Mouse (Mus musculus): ENCODE results near the gene Slc35g2. TPM values are rescaled to one million over a fixed set of nuclear protein-coding genes. Genes with fewer than 3 reads are reported as not detected.

Slc35g2 gene
- under 1 TPM; 0.48 to 0.77 (median 0.51) TPM for total RNA-seq (2022)

DNA sequence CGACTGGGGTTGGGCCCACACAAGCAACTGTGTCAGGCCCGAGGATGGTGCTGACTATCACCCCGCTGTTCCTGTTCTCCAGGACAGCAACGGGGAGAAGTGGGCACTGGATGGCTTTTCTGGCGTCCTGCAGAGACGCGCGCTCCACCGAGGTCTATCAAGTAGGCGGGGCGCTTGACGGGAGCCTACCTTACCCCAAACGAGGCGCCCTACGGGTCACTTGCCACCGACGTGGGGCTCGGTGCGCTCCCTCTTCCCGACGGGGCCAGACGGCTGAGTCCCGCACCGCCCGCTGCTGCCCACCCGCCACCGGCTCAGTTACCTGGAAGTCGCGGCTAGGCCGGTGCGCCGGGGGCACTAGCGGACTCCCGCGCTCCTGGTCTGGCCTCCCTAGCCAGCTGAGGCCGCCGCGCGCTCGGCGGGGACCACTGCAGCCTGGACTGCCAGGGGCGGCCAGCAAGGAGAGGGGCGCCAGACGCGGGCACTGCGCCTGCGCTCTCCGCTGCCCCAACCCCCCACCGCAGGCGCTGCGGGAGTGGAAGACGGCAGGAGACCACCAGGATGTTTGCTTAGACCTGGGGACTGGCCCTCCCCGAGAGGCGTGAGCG is at the start of gene Slc35g2:
Slc35g2 (minus strand) TSS at position 465 of the 608 bp plus-strand sequence.
- DNase-seq (ENCODE audit: low spot score in 2 of 2), result no peak

GRCm38 (mm10) chr9:100616947-100617346 is 46.1 kb upstream of the Slc35g2 start:
- no peak for DNase-seq (ENCODE audit: low spot score in 2 of 2)

DNA sequence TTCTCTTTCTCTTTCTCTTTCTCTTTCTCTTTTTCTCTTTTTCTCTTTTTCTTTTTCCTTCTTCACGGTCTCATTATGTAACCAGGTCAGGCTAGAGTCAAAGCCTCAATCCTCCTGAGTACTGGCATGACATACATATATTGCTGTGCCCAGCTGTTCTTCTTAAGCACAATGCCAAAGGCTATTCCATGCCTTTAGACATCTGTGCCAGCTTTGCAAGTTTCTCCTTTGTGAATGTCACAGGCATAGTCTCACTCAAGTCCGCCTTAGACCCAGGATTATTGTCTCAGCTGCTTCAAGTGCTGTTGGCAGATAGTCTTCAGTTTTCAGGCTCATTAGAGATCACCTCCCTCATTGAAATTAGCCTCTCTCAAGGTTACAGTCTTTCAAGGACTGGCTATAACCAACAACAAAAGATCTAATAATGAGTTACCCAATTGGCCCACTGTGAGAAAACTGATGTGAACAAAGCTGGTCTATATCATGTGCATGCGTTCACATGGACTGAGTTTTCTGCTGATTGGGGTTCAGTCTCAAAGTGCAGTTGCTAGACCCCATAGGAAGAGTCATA is 42.7 kb upstream of the Slc35g2 start:
- no peak for DNase-seq (ENCODE audit: low spot score in 2 of 2)

- no peak for DNase-seq (ENCODE audit: low spot score in 2 of 2)
Measured at GRCm38 (mm10) chr9:100605985-100606554, 35.2 kb upstream of the Slc35g2 start.

GRCm38 (mm10) chr9:100605522-100605921 is 34.6 kb upstream of the Slc35g2 start:
- no peak for DNase-seq (ENCODE audit: low spot score in 2 of 2)

- no peak for DNase-seq (ENCODE audit: low spot score in 2 of 2)
Measured at GRCm38 (mm10) chr9:100603156-100603555, 32.3 kb upstream of the Slc35g2 start.

DNA sequence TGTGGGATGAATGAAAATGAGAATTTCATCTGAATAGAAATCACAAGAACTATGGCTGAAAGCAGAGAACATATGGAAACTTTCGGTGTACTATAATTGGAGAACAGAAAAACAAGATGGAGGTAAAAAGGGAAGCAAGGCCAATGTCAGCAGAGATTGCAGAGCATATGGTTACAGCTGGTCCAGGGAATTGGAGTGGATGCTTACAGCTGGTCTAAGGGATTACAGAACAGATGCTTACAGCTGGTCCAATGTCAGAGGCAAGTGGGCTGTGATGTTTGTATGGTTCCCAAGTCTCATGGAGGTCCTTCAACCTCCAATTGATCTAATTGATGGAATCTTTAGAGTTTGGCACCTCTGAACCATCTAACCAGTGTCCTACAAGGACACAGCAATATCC is 31.2 kb upstream of the Slc35g2 start:
- DNase-seq (ENCODE audit: low spot score in 2 of 2), result no peak

DNA sequence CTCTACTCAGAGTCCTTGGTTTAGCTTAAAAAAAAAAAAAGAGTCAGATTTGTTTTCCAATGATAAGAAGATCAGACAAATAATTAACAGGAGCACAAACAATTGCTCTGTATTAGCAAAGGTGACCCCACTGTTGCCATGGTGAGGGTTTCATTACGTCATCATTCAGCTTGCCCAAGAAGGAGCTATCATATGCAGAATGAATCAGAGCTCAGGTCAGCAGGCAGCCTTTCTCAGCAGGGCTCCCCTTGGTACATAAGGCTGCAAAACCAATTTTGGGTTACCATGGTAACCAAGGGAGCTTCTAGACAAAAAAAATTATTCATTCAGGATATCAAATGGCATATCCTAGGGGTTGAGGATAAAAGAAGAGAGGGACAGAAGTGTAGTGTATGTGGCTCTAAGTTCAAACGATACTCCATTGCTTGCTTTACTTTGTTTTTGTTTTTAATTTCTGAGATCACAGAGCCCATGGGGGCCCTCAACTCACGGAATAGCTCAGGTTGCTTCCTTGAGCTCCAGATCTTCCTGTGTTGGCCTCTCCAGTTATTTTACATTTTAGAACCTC is 29.0 kb upstream of the Slc35g2 start:
- DNase-seq (ENCODE audit: low spot score in 2 of 2), result no peak

- no peak for DNase-seq (ENCODE audit: low spot score in 2 of 2)
Measured at GRCm38 (mm10) chr9:100597546-100597945, 26.7 kb upstream of the Slc35g2 start, which contains the start of gene Stag1. Gene Stag1, plus strand, starts transcription at chr9:100597798.

DNA sequence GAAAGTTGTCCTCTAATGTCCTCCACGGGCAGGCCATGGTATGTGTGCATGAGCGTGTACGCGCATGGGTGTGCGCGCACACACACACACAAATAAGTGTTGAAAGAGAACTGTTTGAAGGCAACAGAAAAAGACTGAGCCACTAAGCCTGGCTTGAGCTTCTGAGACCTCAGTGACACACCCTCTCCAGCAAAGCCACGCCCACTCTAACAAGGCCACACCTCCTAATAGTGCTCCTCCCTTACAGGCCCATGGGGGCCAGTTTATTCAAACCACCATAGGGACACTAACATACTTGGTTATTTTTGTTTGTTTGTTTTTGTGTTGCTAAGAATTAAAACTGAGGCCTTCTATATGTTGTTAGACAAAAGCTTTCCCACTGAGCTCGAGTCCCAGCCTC is 25.4 kb upstream of the Slc35g2 start:
- no peak for DNase-seq (ENCODE audit: low spot score in 2 of 2)

DNA sequence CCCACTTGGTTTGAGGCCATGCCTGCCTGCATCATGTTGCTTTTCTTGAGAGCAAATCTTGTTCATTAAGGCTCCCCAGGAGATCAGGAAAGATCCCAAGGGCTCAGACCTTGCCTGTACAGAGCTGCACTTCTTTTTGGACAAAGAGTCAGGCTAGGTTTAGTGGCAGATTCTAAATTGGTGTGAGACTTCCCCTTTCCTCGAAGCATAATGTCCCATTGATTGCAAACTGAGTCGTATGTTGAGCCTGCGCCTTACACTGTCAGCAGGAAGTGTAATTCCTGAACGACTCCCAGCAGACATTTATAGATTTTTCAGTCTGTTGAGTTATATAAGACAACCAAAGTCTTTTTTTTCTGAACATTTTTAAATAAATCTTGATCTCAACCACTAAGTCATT is 19.6 kb upstream of the Slc35g2 start:
- DNase-seq (ENCODE audit: low spot score in 2 of 2), result no peak

- no peak for DNase-seq (ENCODE audit: low spot score in 2 of 2)
Measured at GRCm38 (mm10) chr9:100584031-100584430, 13.1 kb upstream of the Slc35g2 start.

- DNase-seq (ENCODE audit: low spot score in 2 of 2), result no peak
Measured at GRCm38 (mm10) chr9:100582883-100583575, 12.1 kb upstream of the Slc35g2 start.

DNA sequence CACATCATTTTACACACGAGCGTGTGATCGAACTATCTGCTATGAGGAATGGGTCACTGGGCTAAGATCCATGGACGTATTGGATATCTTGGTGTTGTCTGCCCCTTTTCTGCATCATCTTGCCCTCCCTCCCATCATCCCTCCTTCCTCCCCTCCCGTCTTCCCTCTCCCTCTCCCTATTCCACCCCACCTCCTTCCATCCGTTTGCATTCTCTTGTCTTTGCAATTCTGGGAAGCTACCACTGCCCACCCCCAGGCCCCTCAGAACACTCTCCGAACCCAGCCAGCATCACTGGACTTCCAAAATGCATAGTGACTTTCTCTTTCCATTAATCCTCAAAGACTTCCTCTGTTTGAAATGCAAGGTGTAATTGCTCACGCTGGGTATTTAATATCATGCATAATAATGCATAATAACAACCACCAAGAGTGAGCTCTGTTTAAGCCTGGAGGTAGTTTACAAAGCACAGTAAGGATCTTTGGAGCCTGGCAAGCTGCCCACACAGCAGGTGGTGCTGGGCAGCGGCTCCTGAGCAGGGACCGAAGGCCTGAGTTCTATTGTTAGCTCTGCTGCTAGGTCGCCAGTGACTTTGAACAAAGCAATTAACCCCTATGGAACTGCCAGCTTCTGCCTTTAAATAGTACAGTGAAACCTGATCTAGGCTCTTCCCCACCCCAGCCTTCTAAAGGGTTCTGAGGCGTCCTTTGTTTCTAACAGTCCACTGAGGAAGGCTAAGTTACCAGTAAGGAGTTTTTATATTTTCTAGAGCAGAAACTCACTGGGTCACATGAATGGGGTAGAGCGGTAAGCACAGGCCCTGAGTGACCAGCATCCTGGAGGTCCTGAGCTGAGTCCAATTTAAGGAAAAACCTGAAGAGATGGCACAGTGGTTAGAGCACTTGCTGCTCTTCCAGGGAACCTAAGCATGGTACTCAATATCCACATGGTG is 10.9 kb upstream of the Slc35g2 start:
- no peak for DNase-seq (ENCODE audit: low spot score in 2 of 2)

- DNase-seq (ENCODE audit: low spot score in 2 of 2), result no peak
Measured at GRCm38 (mm10) chr9:100580196-100580740, 9.4 kb upstream of the Slc35g2 start.

- DNase-seq (ENCODE audit: low spot score in 2 of 2), result no peak
Measured at GRCm38 (mm10) chr9:100573942-100574341, 3.1 kb upstream of the Slc35g2 start.

DNA sequence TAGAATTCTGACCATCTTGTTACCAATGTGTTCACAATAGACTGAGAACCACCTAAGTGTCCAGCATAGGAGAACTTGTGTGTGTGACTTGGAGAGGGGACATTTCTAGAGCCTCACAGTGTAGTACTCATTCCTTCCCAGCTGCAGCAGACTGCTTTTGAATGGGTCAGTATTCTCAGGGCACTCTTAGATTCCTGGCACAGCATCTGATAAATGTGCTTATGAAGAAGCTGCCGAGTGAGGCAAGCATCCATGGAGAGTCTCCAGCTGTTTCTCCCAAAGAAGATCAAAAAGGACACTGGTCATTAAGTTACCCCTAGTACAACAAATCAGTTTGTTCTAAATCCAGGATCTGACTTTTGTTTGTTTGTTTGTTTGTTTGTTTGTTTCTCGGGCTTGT is 2.4 kb upstream of the Slc35g2 start:
- no peak for DNase-seq (ENCODE audit: low spot score in 2 of 2)

- DNase-seq (ENCODE audit: low spot score in 2 of 2), result no peak
Measured at GRCm38 (mm10) chr9:100571511-100571910, 621 bp upstream of the Slc35g2 start.

DNA sequence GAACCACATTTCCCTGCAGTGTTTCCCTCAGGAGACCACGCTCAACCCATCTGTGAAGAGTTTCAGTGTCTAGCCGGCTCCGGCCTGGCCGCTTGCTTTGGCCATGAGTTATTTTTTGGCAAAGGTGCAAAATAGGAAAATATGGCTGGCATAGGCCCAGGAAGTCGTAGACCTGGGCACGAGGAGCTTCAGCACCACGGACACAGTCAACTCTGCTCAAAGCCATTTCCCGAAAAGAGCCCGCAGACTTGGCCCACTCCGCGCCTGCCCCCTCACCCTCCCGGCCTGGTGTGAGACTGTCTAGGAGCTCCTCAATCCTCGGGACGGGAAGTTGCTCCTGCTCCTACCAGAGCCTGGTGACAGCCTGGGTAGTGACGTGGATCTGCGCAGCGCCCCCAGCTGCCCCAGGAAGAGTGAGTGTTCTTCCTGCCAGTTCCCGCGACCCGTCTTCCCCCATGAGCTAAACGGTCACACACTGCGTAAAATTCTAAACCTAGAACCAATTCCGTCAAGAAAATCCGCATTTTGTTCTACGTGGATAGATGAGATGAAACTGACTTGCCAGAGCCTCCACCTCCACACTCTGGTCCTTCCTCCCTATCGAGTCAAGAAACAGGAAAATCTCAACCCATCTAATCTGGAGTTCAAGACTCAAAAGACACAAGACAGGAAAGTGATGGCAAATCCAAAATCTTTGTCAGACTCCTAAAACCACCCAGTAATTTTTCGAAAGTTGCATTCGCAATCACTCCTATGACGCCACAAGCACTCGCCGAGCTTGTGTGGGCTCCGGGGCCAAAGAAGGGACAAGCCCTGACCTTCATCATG is 878 bp downstream of the Slc35g2 start:
- peak in 1 of 2 experiments; percentile 4 for DNase-seq (ENCODE audit: low spot score in 2 of 2)
